Mouse (Mus musculus): Measurements from ENCODE around the gene Ssbp2. TPM values are rescaled to one million over a fixed set of nuclear protein-coding genes. Genes with fewer than 3 reads are reported as not detected.

Ssbp2 gene
- polyA plus RNA-seq, 1 experiment from 2014 or later: 179 TPM

DNA sequence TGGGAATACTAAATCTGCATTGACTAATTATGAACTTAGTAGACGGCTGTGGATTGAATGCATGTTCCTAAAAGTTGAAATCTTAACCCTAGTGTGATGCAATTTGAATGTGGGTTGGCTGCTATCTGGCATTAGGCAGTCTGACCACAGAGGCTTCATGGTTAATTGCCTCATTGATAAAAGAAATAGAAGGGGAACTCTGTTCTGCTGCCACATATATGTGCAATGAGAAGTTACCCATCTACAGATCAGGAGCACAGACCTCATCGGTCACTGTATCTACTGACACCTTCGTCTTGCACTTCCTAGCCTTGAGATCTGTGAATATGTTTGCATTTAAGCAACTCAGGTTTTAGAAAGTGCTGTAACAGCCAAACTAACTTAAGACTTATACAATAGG, 151.8 kb downstream of the Ssbp2 start:
- ATAC-seq (replicated peaks; ENCODE audit: low FRiP score): no peak
- WGBS: 86% methylated on average over 3 of the region's 3 CpGs
- no peak for DNase-seq (ENCODE audit: low spot score)
- no peaks in the 10 kb centered on the region for H3K9me3 ChIP-seq (ENCODE audit: control insufficient read depth, low read length)
- H3K36me3 ChIP-seq (ENCODE audit: control insufficient read depth, insufficient read depth, low read length): no peaks in the 10 kb centered on the region
- H3K27me3 ChIP-seq (ENCODE audit: control insufficient read depth, insufficient read depth, low read length): no peaks in the 10 kb centered on the region
- H3K27ac ChIP-seq (ENCODE audit: low read depth, low read length): no peak overlapping the region
- no peak overlapping the region for H3K4me3 ChIP-seq (ENCODE audit: low read depth, low read length)
- no peaks in the 10 kb centered on the region for H3K4me1 ChIP-seq (replicated peaks; ENCODE audit: control insufficient read depth, insufficient read depth, low read length)
- no peak overlapping the region for H3K9ac ChIP-seq (ENCODE audit: low read length)
- H3K4me2 ChIP-seq (ENCODE audit: low read depth, low read length, severe bottlenecking): no peak overlapping the region

DNA sequence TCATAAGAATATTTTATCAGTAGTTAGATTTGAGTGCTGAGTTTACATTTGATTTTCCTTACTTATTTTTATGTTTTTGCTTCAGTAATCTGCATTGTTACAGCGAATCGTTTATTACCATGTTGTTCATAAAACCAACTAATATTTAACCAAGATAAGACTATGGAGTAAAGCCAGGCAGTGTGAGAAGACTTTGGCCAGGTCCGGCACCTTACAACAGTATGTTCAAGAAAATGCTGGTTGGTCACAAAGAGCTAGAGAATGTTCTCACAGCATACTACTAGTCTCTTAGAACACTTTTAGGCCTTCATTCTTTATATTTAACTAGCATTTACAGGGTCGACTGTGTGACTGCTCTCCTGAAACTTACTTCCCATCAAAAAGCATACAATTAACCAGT, 152.5 kb downstream of the Ssbp2 start:
- DNase-seq (ENCODE audit: low spot score) (no peak), ATAC-seq (replicated peaks; ENCODE audit: low FRiP score) (no peak)
- H3K9me3 ChIP-seq (ENCODE audit: control insufficient read depth, low read length): no peaks in the 10 kb centered on the region
- no peak overlapping the region for H3K27ac ChIP-seq (ENCODE audit: low read depth, low read length)
- H3K9ac ChIP-seq (ENCODE audit: low read length): no peak overlapping the region
- H3K4me3 ChIP-seq (ENCODE audit: low read depth, low read length): no peak overlapping the region
- WGBS: 93% methylated on average over 4 of the region's 4 CpGs
- H3K4me2 ChIP-seq (ENCODE audit: low read depth, low read length, severe bottlenecking): no peak overlapping the region
- H3K4me1 ChIP-seq (replicated peaks; ENCODE audit: control insufficient read depth, insufficient read depth, low read length): no peaks in the 10 kb centered on the region
- H3K36me3 ChIP-seq (ENCODE audit: control insufficient read depth, insufficient read depth, low read length): no peaks in the 10 kb centered on the region
- H3K27me3 ChIP-seq (ENCODE audit: control insufficient read depth, insufficient read depth, low read length): no peaks in the 10 kb centered on the region

DNA sequence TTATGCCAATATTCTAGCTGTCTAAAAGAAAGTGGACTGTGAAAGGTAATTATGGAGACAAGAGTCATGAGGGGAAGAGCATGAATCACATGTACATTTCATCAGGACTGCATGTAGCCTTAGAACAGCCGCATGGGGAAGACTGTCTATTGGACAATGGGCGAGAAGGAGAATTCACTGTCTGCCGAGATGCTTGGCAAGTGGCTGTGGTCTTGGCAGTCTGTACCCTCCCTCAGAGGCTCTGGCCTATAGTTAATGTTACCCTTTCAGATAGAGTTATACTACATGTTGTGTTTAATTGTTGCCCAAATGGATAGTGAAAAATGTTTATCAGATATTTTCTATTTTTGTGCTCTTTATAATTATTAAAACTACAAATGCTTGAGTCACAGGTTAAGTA, 156.0 kb downstream of the Ssbp2 start:
- H3K9me3 ChIP-seq (ENCODE audit: control insufficient read depth, low read length): no peaks in the 10 kb centered on the region
- no peak overlapping the region for H3K9ac ChIP-seq (ENCODE audit: low read length)
- no peaks in the 10 kb centered on the region for H3K36me3 ChIP-seq (ENCODE audit: control insufficient read depth, insufficient read depth, low read length)
- H3K4me2 ChIP-seq (ENCODE audit: low read depth, low read length, severe bottlenecking): no peak overlapping the region
- no peak overlapping the region for H3K4me3 ChIP-seq (ENCODE audit: low read depth, low read length)
- DNase-seq (ENCODE audit: low spot score) (no peak), ATAC-seq (replicated peaks; ENCODE audit: low FRiP score) (no peak)
- H3K4me1 ChIP-seq (replicated peaks; ENCODE audit: control insufficient read depth, insufficient read depth, low read length): no peaks in the 10 kb centered on the region
- WGBS: 86% methylated on average over 3 of the region's 3 CpGs
- H3K27ac ChIP-seq (ENCODE audit: low read depth, low read length): no peak overlapping the region
- H3K27me3 ChIP-seq (ENCODE audit: control insufficient read depth, insufficient read depth, low read length): no peaks in the 10 kb centered on the region

- no peaks in the 10 kb centered on the region for H3K36me3 ChIP-seq (ENCODE audit: control insufficient read depth, insufficient read depth, low read length)
- H3K9me3 ChIP-seq (ENCODE audit: control insufficient read depth, low read length): no peaks in the 10 kb centered on the region
- no peaks in the 10 kb centered on the region for H3K4me1 ChIP-seq (replicated peaks; ENCODE audit: control insufficient read depth, insufficient read depth, low read length)
- DNase-seq (ENCODE audit: low spot score): no peak
- H3K27ac ChIP-seq (ENCODE audit: low read depth, low read length): no peak overlapping the region
- no peak for ATAC-seq (replicated peaks; ENCODE audit: low FRiP score)
- H3K4me3 ChIP-seq (ENCODE audit: low read depth, low read length): no peak overlapping the region
- H3K27me3 ChIP-seq (ENCODE audit: control insufficient read depth, insufficient read depth, low read length): no peaks in the 10 kb centered on the region
- no peak overlapping the region for H3K9ac ChIP-seq (ENCODE audit: low read length)
- no peak overlapping the region for H3K4me2 ChIP-seq (ENCODE audit: low read depth, low read length, severe bottlenecking)
- WGBS: 90% methylated on average over 5 of the region's 5 CpGs
These were observed 156.8 kb downstream of the Ssbp2 start for GRCm38 (mm10) chr13:91616876-91617275.

- H3K27ac ChIP-seq (ENCODE audit: low read depth, low read length): no peak overlapping the region
- H3K9me3 ChIP-seq (ENCODE audit: control insufficient read depth, low read length): no peaks in the 10 kb centered on the region
- no peak overlapping the region for H3K9ac ChIP-seq (ENCODE audit: low read length)
- H3K27me3 ChIP-seq (ENCODE audit: control insufficient read depth, insufficient read depth, low read length): no peaks in the 10 kb centered on the region
- H3K4me2 ChIP-seq (ENCODE audit: low read depth, low read length, severe bottlenecking): no peak overlapping the region
- 78% methylated on average over 1 of the region's 1 CpGs for WGBS
- H3K4me1 ChIP-seq (replicated peaks; ENCODE audit: control insufficient read depth, insufficient read depth, low read length): no peaks in the 10 kb centered on the region
- H3K36me3 ChIP-seq (ENCODE audit: control insufficient read depth, insufficient read depth, low read length): no peaks in the 10 kb centered on the region
- ATAC-seq (replicated peaks; ENCODE audit: low FRiP score) (no peak), DNase-seq (ENCODE audit: low spot score) (no peak)
- H3K4me3 ChIP-seq (ENCODE audit: low read depth, low read length): no peak overlapping the region
These were observed 159.3 kb downstream of the Ssbp2 start for GRCm38 (mm10) chr13:91619431-91619830.

- ATAC-seq (replicated peaks; ENCODE audit: low FRiP score) (no peak), DNase-seq (ENCODE audit: low spot score) (no peak)
- no peaks in the 10 kb centered on the region for H3K9me3 ChIP-seq (ENCODE audit: control insufficient read depth, low read length)
- H3K27ac ChIP-seq (ENCODE audit: low read depth, low read length): no peak overlapping the region
- WGBS: 94% methylated on average over 3 of the region's 3 CpGs
- no peak overlapping the region for H3K4me2 ChIP-seq (ENCODE audit: low read depth, low read length, severe bottlenecking)
- no peaks in the 10 kb centered on the region for H3K27me3 ChIP-seq (ENCODE audit: control insufficient read depth, insufficient read depth, low read length)
- H3K9ac ChIP-seq (ENCODE audit: low read length): no peak overlapping the region
- no peak overlapping the region for H3K4me3 ChIP-seq (ENCODE audit: low read depth, low read length)
- H3K4me1 ChIP-seq (replicated peaks; ENCODE audit: control insufficient read depth, insufficient read depth, low read length): no peaks in the 10 kb centered on the region
- no peaks in the 10 kb centered on the region for H3K36me3 ChIP-seq (ENCODE audit: control insufficient read depth, insufficient read depth, low read length)
These were observed 160.5 kb downstream of the Ssbp2 start for GRCm38 (mm10) chr13:91620541-91620940.

DNA sequence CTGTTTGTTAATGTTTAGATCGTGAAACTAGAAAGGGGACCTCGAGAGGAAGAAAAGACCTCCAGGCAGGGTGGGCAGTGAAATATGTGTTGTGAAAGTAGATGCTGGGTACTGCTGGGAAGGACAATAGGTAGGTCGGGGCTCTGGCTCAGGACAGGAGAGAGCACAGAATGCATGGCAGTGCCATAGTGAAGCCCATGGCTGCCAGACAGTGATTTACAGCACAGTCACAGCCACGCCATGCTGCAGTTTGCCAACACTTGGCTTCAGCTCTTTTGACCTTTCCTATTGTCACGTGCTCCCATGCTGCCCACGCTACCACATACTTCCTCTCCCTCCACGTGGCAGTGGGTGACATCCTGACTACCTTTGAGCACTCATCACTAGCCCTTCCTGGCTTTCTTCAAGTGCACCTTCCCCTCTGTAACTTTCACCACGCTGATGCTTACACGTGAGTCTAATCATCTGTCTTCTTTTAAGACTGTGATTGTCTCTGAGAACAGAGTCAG, 171.3 kb downstream of the Ssbp2 start:
- DNase-seq (ENCODE audit: low spot score) (no peak), ATAC-seq (replicated peaks; ENCODE audit: low FRiP score) (no peak)
- Histone ChIP-seq H3K36me3 (ENCODE audit: control insufficient read depth, insufficient read depth, low read length) (no peaks in the 10 kb centered on the region), H3K9ac (ENCODE audit: low read length) (no peak overlapping the region), H3K4me3 (ENCODE audit: low read depth, low read length) (no peak overlapping the region), H3K4me2 (ENCODE audit: low read depth, low read length, severe bottlenecking) (no peak overlapping the region), H3K27ac (ENCODE audit: low read depth, low read length) (no peak overlapping the region), H3K4me1 (replicated peaks; ENCODE audit: control insufficient read depth, insufficient read depth, low read length) (no peaks in the 10 kb centered on the region), H3K27me3 (ENCODE audit: control insufficient read depth, insufficient read depth, low read length) (no peaks in the 10 kb centered on the region), H3K9me3 (ENCODE audit: control insufficient read depth, low read length) (no peaks in the 10 kb centered on the region)
- WGBS: 88% methylated on average over 9 of the region's 9 CpGs

DNA sequence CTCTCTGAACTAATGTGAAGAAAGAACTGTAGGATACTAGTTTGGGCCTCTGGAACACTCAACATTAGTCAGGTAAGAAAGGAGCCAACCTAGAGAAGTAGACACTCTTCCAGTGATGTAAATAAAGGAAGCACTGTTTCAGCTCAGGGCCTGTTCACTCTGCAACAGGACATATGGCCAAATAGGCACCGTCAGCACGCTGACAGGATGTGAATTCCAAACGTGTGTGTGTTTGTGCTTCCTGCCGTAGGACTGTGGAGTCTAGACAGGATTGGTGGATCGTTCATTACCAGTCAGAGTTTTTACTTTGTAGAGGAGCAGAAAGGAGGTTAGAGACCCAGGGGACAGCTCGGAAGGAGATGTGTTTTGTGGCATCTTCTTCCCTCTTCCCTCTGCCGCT, 174.0 kb downstream of the Ssbp2 start:
- Histone ChIP-seq H3K36me3 (ENCODE audit: control insufficient read depth, insufficient read depth, low read length) (no peaks in the 10 kb centered on the region), H3K27me3 (ENCODE audit: control insufficient read depth, insufficient read depth, low read length) (no peaks in the 10 kb centered on the region), H3K27ac (ENCODE audit: low read depth, low read length) (no peak overlapping the region), H3K9ac (ENCODE audit: low read length) (no peak overlapping the region), H3K4me3 (ENCODE audit: low read depth, low read length) (no peak overlapping the region), H3K9me3 (ENCODE audit: control insufficient read depth, low read length) (no peaks in the 10 kb centered on the region), H3K4me2 (ENCODE audit: low read depth, low read length, severe bottlenecking) (no peak overlapping the region), H3K4me1 (replicated peaks; ENCODE audit: control insufficient read depth, insufficient read depth, low read length) (no peaks in the 10 kb centered on the region)
- DNase-seq (ENCODE audit: low spot score) (no peak), ATAC-seq (replicated peaks; ENCODE audit: low FRiP score) (no peak)
- WGBS: 78% methylated on average over 7 of the region's 7 CpGs

DNA sequence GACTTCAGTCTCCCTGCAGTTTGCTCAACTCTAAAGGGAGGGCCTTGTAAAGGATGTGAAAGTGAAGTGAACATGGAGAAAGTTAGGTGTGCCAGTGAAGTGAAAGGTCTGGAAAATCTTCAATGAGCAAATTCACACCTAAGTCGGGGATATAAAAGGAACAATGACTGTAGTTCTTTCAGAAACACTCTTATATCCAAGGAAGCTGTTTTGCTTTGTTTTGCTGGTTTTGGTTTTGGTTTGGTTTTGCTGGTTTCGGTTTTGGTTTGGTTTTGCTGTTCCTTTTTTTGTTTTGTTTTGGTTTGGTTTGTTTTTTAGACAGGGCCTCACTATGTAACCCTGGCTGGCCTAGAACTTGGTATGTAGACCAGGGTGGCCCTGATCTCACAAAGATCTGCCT, 175.9 kb downstream of the Ssbp2 start:
- 85% methylated on average over 2 of the region's 2 CpGs for WGBS
- no peak overlapping the region for H3K4me2 ChIP-seq (ENCODE audit: low read depth, low read length, severe bottlenecking)
- no peaks in the 10 kb centered on the region for H3K9me3 ChIP-seq (ENCODE audit: control insufficient read depth, low read length)
- H3K27me3 ChIP-seq (ENCODE audit: control insufficient read depth, insufficient read depth, low read length): no peaks in the 10 kb centered on the region
- H3K36me3 ChIP-seq (ENCODE audit: control insufficient read depth, insufficient read depth, low read length): no peaks in the 10 kb centered on the region
- H3K9ac ChIP-seq (ENCODE audit: low read length): no peak overlapping the region
- H3K27ac ChIP-seq (ENCODE audit: low read depth, low read length): no peak overlapping the region
- ATAC-seq (replicated peaks; ENCODE audit: low FRiP score) (no peak), DNase-seq (ENCODE audit: low spot score) (no peak)
- H3K4me3 ChIP-seq (ENCODE audit: low read depth, low read length): no peak overlapping the region
- no peaks in the 10 kb centered on the region for H3K4me1 ChIP-seq (replicated peaks; ENCODE audit: control insufficient read depth, insufficient read depth, low read length)

Data from forebrain, embryonic 11.5 days (tissue).